Mouse (Mus musculus) kidney, embryonic 14.5 days (tissue): ENCODE data around the gene Insm1. TPM values are rescaled to one million over a fixed set of nuclear protein-coding genes. Genes with fewer than 3 reads are reported as not detected.

Experiments used
- ATAC-seq: fragments of 200-750 bp; cut with Nextera tagmentation; 2 replicates; pipeline ENCODE4 v1.8.0; 2017; ENCODE audit warnings: moderate number of reproducible peaks, mild to moderate bottlenecking, moderate TSS enrichment, moderate library complexity; ENCODE audit not compliant: low FRiP score, low TSS enrichment
- H3K27ac ChIP-seq: fragments of 300-500 bp; sonication (generic); 2 replicates; pipeline ENCODE4 v1.5.1; 2014; ENCODE audit warnings: low read depth, mild to moderate bottlenecking, low read length, moderate library complexity, mixed read lengths
- H3K27me3 ChIP-seq: fragments of 300-500 bp; sonication (generic); 2 replicates; pipeline ENCODE4 v1.6.1; 2014; ENCODE audit warnings: mild to moderate bottlenecking, low read length; ENCODE audit not compliant: control insufficient read depth, insufficient read depth
- H3K36me3 ChIP-seq: fragments of 300-500 bp; sonication (generic); 2 replicates; pipeline ENCODE4 v1.6.1; 2014; ENCODE audit warnings: low read length, mixed read lengths; ENCODE audit not compliant: control insufficient read depth, insufficient read depth
- H3K4me1 ChIP-seq: fragments of 300-500 bp; sonication (generic); 2 replicates; pipeline ENCODE4 v1.6.1; 2014; ENCODE audit warnings: low read length, mixed read lengths; ENCODE audit not compliant: control insufficient read depth, insufficient read depth
- H3K4me2 ChIP-seq: fragments of 300-500 bp; sonication (generic); replicated peaks from 2 replicates; pipeline ENCODE4 v1.6.1; 2014; ENCODE audit warnings: low read depth, mild to moderate bottlenecking, low read length
- H3K4me3 ChIP-seq: fragments of 300-500 bp; sonication (generic); 2 replicates; pipeline ENCODE4 v1.5.1; 2014; ENCODE audit warnings: mild to moderate bottlenecking, low read length
- H3K9ac ChIP-seq: fragments of 300-500 bp; sonication (generic); 2 replicates; pipeline ENCODE4 v1.6.1; 2014; ENCODE audit warnings: low read depth, mild to moderate bottlenecking, low read length, moderate library complexity
- H3K9me3 ChIP-seq: fragments of 300-500 bp; sonication (generic); 2 replicates; pipeline ENCODE4 v1.6.1; 2016; ENCODE audit warnings: low read length; ENCODE audit not compliant: control insufficient read depth
- WGBS: fragments of 180-500 bp; shearing (Covaris S2); extraction: QIAGEN DNeasy Blood & Tissue Kit; methylation state at CpG from one replicate; pipeline ENCODE4 v1.1.7; 2014; 5-methylcytosine and 5-hydroxymethylcytosine counted together
- polyA plus RNA-seq: library from polyadenylated mRNA; unstranded; fragments of >200 nt; fragmentation: Nextera tagmentation; extraction: Ambion mirVana; gene quantifications from 2 replicates; pipeline ENCODE4 v1.2.1, GENCODE M21; 2014

Insm1 gene
- polyA plus RNA-seq, 1 experiment from 2014 or later: not detected

- peaks cover 95% of the 10 kb centered on the region for H3K27me3 ChIP-seq
- peak overlapping the region; percentile 49 for H3K4me3 ChIP-seq
- no peaks in the 10 kb centered on the region for H3K36me3 ChIP-seq
- peak; percentile 1; the same call in 1 of the 2 replicates for ATAC-seq
- no peaks in the 10 kb centered on the region for H3K9me3 ChIP-seq
- no peak overlapping the region for H3K27ac ChIP-seq
- peak overlapping the region; percentile 44 for H3K9ac ChIP-seq
- under 1% methylated on average over 117 of the region's 133 CpGs for WGBS
- H3K4me2 ChIP-seq: peak overlapping the region; percentile 96
- H3K4me1 ChIP-seq: peaks cover 20% of the 10 kb centered on the region
These were observed 806 bp downstream of the Insm1 start for GRCm38 (mm10) chr2:146222279-146223175.

GRCm38 (mm10) chr2:146223176-146223905 is 1.6 kb downstream of the Insm1 start:
- peak overlapping the region; percentile 49 for H3K4me3 ChIP-seq
- no peak overlapping the region for H3K27ac ChIP-seq
- peaks cover 20% of the 10 kb centered on the region for H3K4me1 ChIP-seq
- H3K27me3 ChIP-seq: peaks cover 95% of the 10 kb centered on the region
- no peak for ATAC-seq
- WGBS: under 1% methylated on average over 48 of the region's 75 CpGs
- no peaks in the 10 kb centered on the region for H3K36me3 ChIP-seq
- no peak overlapping the region for H3K9ac ChIP-seq
- H3K4me2 ChIP-seq: peak overlapping the region; percentile 96
- H3K9me3 ChIP-seq: no peaks in the 10 kb centered on the region

- H3K4me3 ChIP-seq: no peak overlapping the region
- H3K4me2 ChIP-seq: no peak overlapping the region
- H3K9ac ChIP-seq: no peak overlapping the region
- no peak for ATAC-seq
- H3K4me1 ChIP-seq: peaks cover 20% of the 10 kb centered on the region
- no peak overlapping the region for H3K27ac ChIP-seq
- H3K9me3 ChIP-seq: no peaks in the 10 kb centered on the region
- H3K27me3 ChIP-seq: peaks cover 88% of the 10 kb centered on the region
- H3K36me3 ChIP-seq: no peaks in the 10 kb centered on the region
- 11% methylated on average over 7 of the region's 7 CpGs for WGBS
These were observed 2.4 kb downstream of the Insm1 start for GRCm38 (mm10) chr2:146224141-146224540.

- 8% methylated on average over 6 of the region's 6 CpGs for WGBS
- Histone ChIP-seq H3K9ac (no peak overlapping the region), H3K4me1 (peaks cover 20% of the 10 kb centered on the region), H3K36me3 (no peaks in the 10 kb centered on the region), H3K4me3 (no peak overlapping the region), H3K27ac (no peak overlapping the region), H3K4me2 (no peak overlapping the region), H3K27me3 (peaks cover 74% of the 10 kb centered on the region), H3K9me3 (no peaks in the 10 kb centered on the region)
- no peak for ATAC-seq
These were observed 4.1 kb downstream of the Insm1 start for GRCm38 (mm10) chr2:146225818-146226217.

DNA sequence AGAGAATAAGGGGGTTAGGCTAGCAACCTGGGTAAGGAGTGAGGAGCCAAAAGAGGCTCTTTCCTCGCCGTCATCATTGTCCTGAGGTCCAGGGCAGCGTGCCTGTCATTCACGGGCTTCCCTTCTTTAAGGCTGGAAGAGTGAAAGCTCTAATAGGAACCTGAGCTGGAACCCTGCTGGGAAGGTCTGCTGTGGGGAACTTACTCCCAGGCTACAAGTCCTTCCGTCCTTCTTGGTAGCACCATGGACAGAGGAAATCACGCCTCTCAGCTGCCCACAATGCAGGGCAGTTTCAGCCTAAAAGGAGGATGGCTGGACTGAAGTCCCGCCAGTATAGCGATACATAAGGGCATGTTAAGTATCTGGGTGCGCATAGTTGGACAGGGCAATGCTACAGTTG is 4.8 kb downstream of the Insm1 start:
- WGBS: 3% methylated on average over 9 of the region's 9 CpGs
- ATAC-seq: 0 out of 2 replicates have a peak, but pooled peaks have one; percentile 48
- Histone ChIP-seq H3K9me3 (no peaks in the 10 kb centered on the region), H3K4me2 (no peak overlapping the region), H3K9ac (no peak overlapping the region), H3K36me3 (no peaks in the 10 kb centered on the region), H3K4me3 (no peak overlapping the region), H3K27me3 (peaks cover 68% of the 10 kb centered on the region), H3K4me1 (peaks cover 19% of the 10 kb centered on the region), H3K27ac (no peak overlapping the region)

GRCm38 (mm10) chr2:146227646-146228045 is 5.9 kb downstream of the Insm1 start:
- no peak for ATAC-seq
- 64% methylated on average over 3 of the region's 3 CpGs for WGBS
- H3K27me3 ChIP-seq: peaks cover 56% of the 10 kb centered on the region

GRCm38 (mm10) chr2:146228435-146228834 is 6.7 kb downstream of the Insm1 start:
- H3K9me3 ChIP-seq: 0 out of 2 replicates have a peak, but pooled peaks cover 3% of the 10 kb centered on the region
- H3K27me3 ChIP-seq: peaks cover 48% of the 10 kb centered on the region
- 79% methylated on average over 2 of the region's 2 CpGs for WGBS
- H3K36me3 ChIP-seq: no peaks in the 10 kb centered on the region
- peaks cover 2% of the 10 kb centered on the region; the same call in 1 of the 2 replicates for H3K4me1 ChIP-seq
- no peak overlapping the region for H3K27ac ChIP-seq
- no peak overlapping the region for H3K4me3 ChIP-seq
- H3K9ac ChIP-seq: no peak overlapping the region
- ATAC-seq: no peak
- H3K4me2 ChIP-seq: no peak overlapping the region

More at GRCm38 (mm10) chr2:146227646-146228045, 5.9 kb downstream of the Insm1 start:
- H3K36me3 ChIP-seq: no peaks in the 10 kb centered on the region
- peaks cover 8% of the 10 kb centered on the region; the same call in 1 of the 2 replicates for H3K4me1 ChIP-seq
- H3K9ac ChIP-seq: no peak overlapping the region
- no peak overlapping the region for H3K4me2 ChIP-seq
- H3K9me3 ChIP-seq: no peaks in the 10 kb centered on the region
- no peak overlapping the region for H3K27ac ChIP-seq
- H3K4me3 ChIP-seq: no peak overlapping the region

GRCm38 (mm10) chr2:146231485-146231884 is 9.8 kb downstream of the Insm1 start:
- H3K4me2 ChIP-seq: no peak overlapping the region
- H3K4me1 ChIP-seq: no peaks in the 10 kb centered on the region
- no peaks in the 10 kb centered on the region for H3K36me3 ChIP-seq
- H3K27me3 ChIP-seq: peaks cover 18% of the 10 kb centered on the region
- H3K27ac ChIP-seq: no peak overlapping the region
- no peak overlapping the region for H3K9ac ChIP-seq
- H3K4me3 ChIP-seq: no peak overlapping the region
- ATAC-seq: no peak
- 88% methylated on average over 2 of the region's 2 CpGs for WGBS
- 0 out of 2 replicates have a peak, but pooled peaks cover 3% of the 10 kb centered on the region for H3K9me3 ChIP-seq
